Mouse (Mus musculus): ENCODE results near the gene Ubac2. TPM values are rescaled to one million over a fixed set of nuclear protein-coding genes. Genes with fewer than 3 reads are reported as not detected.

Ubac2 gene
- total RNA-seq, 1 experiment, result 41.5 TPM

GRCm38 (mm10) chr14:121915143-121915542, 36.7 kb downstream of the Ubac2 start:
- TF ChIP-seq MAFK (IDR thresholded peaks at IDR 0.05; ENCODE audit: insufficient read depth, low read depth, low read length), result no peak
- no peak for TF ChIP-seq ZC3H11A (IDR thresholded peaks at IDR 0.05; ENCODE audit: borderline replicate concordance, low read depth, low read length)
- TF ChIP-seq CHD2 (IDR thresholded peaks at IDR 0.05; ENCODE audit: low read depth, low read length), result no peak
- TF ChIP-seq ZNF384 (IDR thresholded peaks at IDR 0.05; ENCODE audit: low read depth, low read length), result no peak
- no peak for TF ChIP-seq HCFC1 (IDR thresholded peaks at IDR 0.05; ENCODE audit: borderline replicate concordance, insufficient read depth, low read length)
- Histone ChIP-seq H3K9me3 (ENCODE audit: control insufficient read depth, insufficient read depth, low read depth, low read length) (no peaks in the 10 kb centered on the region), H3K27ac (ENCODE audit: insufficient read depth, low read depth, low read length, poor library complexity, severe bottlenecking) (no peak overlapping the region), H3K9ac (ENCODE audit: insufficient read depth, low read depth, low read length, poor library complexity, severe bottlenecking) (no peak overlapping the region), H3K4me3 (ENCODE audit: insufficient read depth in 1 of 2, low read depth in 1 of 2, low read length in 2 of 2, poor library complexity in 1 of 2, severe bottlenecking in 1 of 2) (no peak overlapping the region), H3K4me1 (ENCODE audit: control insufficient read depth in 2 of 2, insufficient read depth in 2 of 2, low read length in 2 of 2, poor library complexity in 1 of 2) (no peaks in the 10 kb centered on the region), H3K36me3 (ENCODE audit: control insufficient read depth, insufficient read depth, low read length, poor library complexity, severe bottlenecking) (peaks cover 9% of the 10 kb centered on the region; the same call in 1 of the 2 replicates)
- no peak for DNase-seq (ENCODE audit: low read depth, low spot score)
- in situ Hi-C loops (cut with MboI; ENCODE audit: low sequenced_read_pairs in 2 of 2, unreplicated experiment in 2 of 2), result no loop called here

GRCm38 (mm10) chr14:121915621-121916020, 37.2 kb downstream of the Ubac2 start, which contains the start of gene Gpr18:
Gpr18 (minus strand) TSS chr14:121915781.
- peaks cover 9% of the 10 kb centered on the region; the same call in 1 of the 2 replicates for H3K36me3 ChIP-seq (ENCODE audit: control insufficient read depth, insufficient read depth, low read length, poor library complexity, severe bottlenecking)

GRCm38 (mm10) chr14:121916311-121917094, 38.1 kb downstream of the Ubac2 start:
- no peaks in the 10 kb centered on the region for H3K9me3 ChIP-seq (ENCODE audit: control insufficient read depth, insufficient read depth, low read depth, low read length)
- DNase-seq (ENCODE audit: low read depth, low spot score), result no peak
- peaks cover 8% of the 10 kb centered on the region; the same call in 1 of the 2 replicates for H3K36me3 ChIP-seq (ENCODE audit: control insufficient read depth, insufficient read depth, low read length, poor library complexity, severe bottlenecking)
- H3K4me1 ChIP-seq (ENCODE audit: control insufficient read depth in 2 of 2, insufficient read depth in 2 of 2, low read length in 2 of 2, poor library complexity in 1 of 2), result no peaks in the 10 kb centered on the region
- TF ChIP-seq HCFC1 (IDR thresholded peaks at IDR 0.05; ENCODE audit: borderline replicate concordance, insufficient read depth, low read length) (no peak), MAFK (IDR thresholded peaks at IDR 0.05; ENCODE audit: insufficient read depth, low read depth, low read length) (no peak), ZC3H11A (IDR thresholded peaks at IDR 0.05; ENCODE audit: borderline replicate concordance, low read depth, low read length) (no peak), CHD2 (IDR thresholded peaks at IDR 0.05; ENCODE audit: low read depth, low read length) (no peak), ZNF384 (IDR thresholded peaks at IDR 0.05; ENCODE audit: low read depth, low read length) (no peak)
- no peak overlapping the region for H3K4me3 ChIP-seq (ENCODE audit: insufficient read depth in 1 of 2, low read depth in 1 of 2, low read length in 2 of 2, poor library complexity in 1 of 2, severe bottlenecking in 1 of 2)
- in situ Hi-C loops (cut with MboI; ENCODE audit: low sequenced_read_pairs in 2 of 2, unreplicated experiment in 2 of 2), result no loop called here
- H3K9ac ChIP-seq (ENCODE audit: insufficient read depth, low read depth, low read length, poor library complexity, severe bottlenecking), result no peak overlapping the region
- no peak overlapping the region for H3K27ac ChIP-seq (ENCODE audit: insufficient read depth, low read depth, low read length, poor library complexity, severe bottlenecking)

More at GRCm38 (mm10) chr14:121915621-121916020, 37.2 kb downstream of the Ubac2 start, which contains the start of gene Gpr18:
- H3K27ac ChIP-seq (ENCODE audit: insufficient read depth, low read depth, low read length, poor library complexity, severe bottlenecking), result no peak within 1 kb of the TSS
- DNase-seq (ENCODE audit: low read depth, low spot score), result no peak
- no peaks in the 10 kb centered on the region for H3K4me1 ChIP-seq (ENCODE audit: control insufficient read depth in 2 of 2, insufficient read depth in 2 of 2, low read length in 2 of 2, poor library complexity in 1 of 2)
- in situ Hi-C loops (cut with MboI; ENCODE audit: low sequenced_read_pairs in 2 of 2, unreplicated experiment in 2 of 2), result no loop called here
- H3K4me3 ChIP-seq (ENCODE audit: insufficient read depth in 1 of 2, low read depth in 1 of 2, low read length in 2 of 2, poor library complexity in 1 of 2, severe bottlenecking in 1 of 2), result no peak within 1 kb of the TSS
- no peaks in the 10 kb centered on the region for H3K9me3 ChIP-seq (ENCODE audit: control insufficient read depth, insufficient read depth, low read depth, low read length)
- TF ChIP-seq ZC3H11A (IDR thresholded peaks at IDR 0.05; ENCODE audit: borderline replicate concordance, low read depth, low read length) (no peak), CHD2 (IDR thresholded peaks at IDR 0.05; ENCODE audit: low read depth, low read length) (no peak), ZNF384 (IDR thresholded peaks at IDR 0.05; ENCODE audit: low read depth, low read length) (no peak), HCFC1 (IDR thresholded peaks at IDR 0.05; ENCODE audit: borderline replicate concordance, insufficient read depth, low read length) (no peak), MAFK (IDR thresholded peaks at IDR 0.05; ENCODE audit: insufficient read depth, low read depth, low read length) (no peak)
- no peak within 1 kb of the TSS for H3K9ac ChIP-seq (ENCODE audit: insufficient read depth, low read depth, low read length, poor library complexity, severe bottlenecking)

DNA sequence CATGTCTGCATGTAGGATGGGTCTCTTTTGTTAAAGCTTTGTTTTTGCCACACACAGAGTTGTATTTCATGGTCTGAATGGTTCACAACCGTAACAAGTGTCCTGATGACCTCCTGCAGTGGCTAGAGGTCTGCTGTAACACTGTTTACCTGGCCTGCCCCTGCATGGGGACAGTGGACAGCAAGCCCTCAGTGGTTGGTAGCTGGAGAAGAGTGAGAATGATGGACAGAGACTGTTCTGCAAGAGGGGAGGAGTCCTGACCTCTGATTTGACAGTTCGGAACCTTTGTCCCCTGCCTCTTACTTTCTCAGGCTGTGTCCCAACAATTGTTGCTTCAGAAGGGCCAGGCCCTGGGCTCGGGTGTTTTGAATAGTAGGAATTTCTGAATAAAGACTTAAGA, 39.8 kb downstream of the Ubac2 start:
- no peak for DNase-seq (ENCODE audit: low read depth, low spot score)
- Histone ChIP-seq H3K4me1 (ENCODE audit: control insufficient read depth in 2 of 2, insufficient read depth in 2 of 2, low read length in 2 of 2, poor library complexity in 1 of 2) (no peaks in the 10 kb centered on the region), H3K9me3 (ENCODE audit: control insufficient read depth, insufficient read depth, low read depth, low read length) (no peaks in the 10 kb centered on the region), H3K36me3 (ENCODE audit: control insufficient read depth, insufficient read depth, low read length, poor library complexity, severe bottlenecking) (peaks cover 2% of the 10 kb centered on the region; the same call in 1 of the 2 replicates), H3K4me3 (ENCODE audit: insufficient read depth in 1 of 2, low read depth in 1 of 2, low read length in 2 of 2, poor library complexity in 1 of 2, severe bottlenecking in 1 of 2) (no peak overlapping the region), H3K27ac (ENCODE audit: insufficient read depth, low read depth, low read length, poor library complexity, severe bottlenecking) (no peak overlapping the region), H3K9ac (ENCODE audit: insufficient read depth, low read depth, low read length, poor library complexity, severe bottlenecking) (no peak overlapping the region)
- in situ Hi-C loops (cut with MboI; ENCODE audit: low sequenced_read_pairs in 2 of 2, unreplicated experiment in 2 of 2), result no loop called here
- no peak for TF ChIP-seq ZNF384 (IDR thresholded peaks at IDR 0.05; ENCODE audit: low read depth, low read length)
- no peak for TF ChIP-seq MAFK (IDR thresholded peaks at IDR 0.05; ENCODE audit: insufficient read depth, low read depth, low read length)
- TF ChIP-seq HCFC1 (IDR thresholded peaks at IDR 0.05; ENCODE audit: borderline replicate concordance, insufficient read depth, low read length), result no peak
- no peak for TF ChIP-seq CHD2 (IDR thresholded peaks at IDR 0.05; ENCODE audit: low read depth, low read length)
- TF ChIP-seq ZC3H11A (IDR thresholded peaks at IDR 0.05; ENCODE audit: borderline replicate concordance, low read depth, low read length), result no peak

Data from ES-E14 (cell line).